Mouse (Mus musculus): ENCODE data around the gene Hist1h2ae.

The Hist1h2ae gene

GRCm38 (mm10) chr13:23521703-23522102 lies 49.3 kb downstream of the Hist1h2ae start:
- peak; percentile 76 for DNase-seq (ENCODE audit: low spot score)
